Mouse (Mus musculus): Measurements from ENCODE around the gene Tnni3.

The Tnni3 gene

GRCm38 (mm10) chr7:4521231-4522003 is 2.6 kb downstream of the Tnni3 start:
- DNase-seq (ENCODE audit: low read depth, low spot score) = no peak

GRCm38 (mm10) chr7:4518487-4518886 is 5.5 kb downstream of the Tnni3 start:
- DNase-seq (ENCODE audit: low read depth, low spot score) = no peak

GRCm38 (mm10) chr7:4516332-4517050 is 7.5 kb downstream of the Tnni3 start, which contains the start of gene Tnnt1:
Tnnt1 (minus strand) TSS chr7:4516382.
- no peak for DNase-seq (ENCODE audit: low read depth, low spot score)

- DNase-seq (ENCODE audit: low read depth, low spot score) = no peak
These were observed 8.2 kb downstream of the Tnni3 start for GRCm38 (mm10) chr7:4515853-4516252.

GRCm38 (mm10) chr7:4513829-4514712 is 10.0 kb downstream of the Tnni3 start:
- DNase-seq (ENCODE audit: low read depth, low spot score) = no peak

- DNase-seq (ENCODE audit: low read depth, low spot score) = peak; percentile 55
These were observed 10.8 kb downstream of the Tnni3 start for GRCm38 (mm10) chr7:4513236-4513635.

GRCm38 (mm10) chr7:4511489-4512224 is 12.4 kb downstream of the Tnni3 start:
- DNase-seq (ENCODE audit: low read depth, low spot score) = no peak

- peak; percentile 46 for DNase-seq (ENCODE audit: low read depth, low spot score)
These were observed 14.0 kb downstream of the Tnni3 start for GRCm38 (mm10) chr7:4509863-4510608.

- DNase-seq (ENCODE audit: low read depth, low spot score) = no peak
These were observed 15.3 kb downstream of the Tnni3 start for GRCm38 (mm10) chr7:4508739-4509116.

- no peak for DNase-seq (ENCODE audit: low read depth, low spot score)
These were observed 15.8 kb downstream of the Tnni3 start for GRCm38 (mm10) chr7:4508062-4508738.

- DNase-seq (ENCODE audit: low read depth, low spot score) = no peak
These were observed 16.8 kb downstream of the Tnni3 start for GRCm38 (mm10) chr7:4507220-4507619.

- DNase-seq (ENCODE audit: low read depth, low spot score) = no peak
These were observed 19.2 kb downstream of the Tnni3 start for GRCm38 (mm10) chr7:4504646-4505435.

GRCm38 (mm10) chr7:4503858-4504257 is 20.2 kb downstream of the Tnni3 start:
- no peak for DNase-seq (ENCODE audit: low read depth, low spot score)

- DNase-seq (ENCODE audit: low read depth, low spot score) = no peak
These were observed 20.9 kb downstream of the Tnni3 start for GRCm38 (mm10) chr7:4503100-4503499.

GRCm38 (mm10) chr7:4502421-4503090 is 21.5 kb downstream of the Tnni3 start:
- peak; percentile 80 for DNase-seq (ENCODE audit: low read depth, low spot score)

- peak; percentile 86 for DNase-seq (ENCODE audit: low read depth, low spot score)
These were observed 22.3 kb downstream of the Tnni3 start, which contains the start of gene Ppp1r12c for GRCm38 (mm10) chr7:4501558-4502397. Ppp1r12c (minus strand) TSS chr7:4501680.

- DNase-seq (ENCODE audit: low read depth, low spot score) = peak; percentile 44
These were observed 23.0 kb downstream of the Tnni3 start for GRCm38 (mm10) chr7:4500892-4501471.

Data from 3T3-L1 (cell line).